Mouse (Mus musculus): ENCODE results near the gene Dcaf12l1.
"Not testable (repeated sequence)": the region's sequence is repeated elsewhere in the genome, so short reads cannot be mapped to it uniquely, and the experiment has no call there.

Dcaf12l1 gene

GRCm38 (mm10) chrX:44789761-44790411, at the start of gene Dcaf12l1:
Dcaf12l1 (minus strand) TSS chrX:44790197.
- DNase-seq (ENCODE audit: low read depth): no peak

GRCm38 (mm10) chrX:44809356-44809755, 19.4 kb upstream of the Dcaf12l1 start:
- DNase-seq (ENCODE audit: low read depth): not testable (repeated sequence)

- DNase-seq (ENCODE audit: low read depth): no peak
Measured at GRCm38 (mm10) chrX:44789036-44789760, 799 bp downstream of the Dcaf12l1 start.
